25 mouse cellular contexts compared by ENCODE assay signal in genomic region chr2:93644731-93645130, GRCm38 (mm10). TPM values are rescaled to one million over a fixed set of nuclear protein-coding genes. Genes with fewer than 3 reads are reported as not detected.
DNase-seq lines count a peak whose midpoint lies in the region; ATAC-seq lines count a peak whose summit lies in the region.
"Had no signal": no experiment of that assay in that cellular context is flagged by ENCODE, and none has a peak within 500 bp of the region (broad histone marks: within the 10 kb centered on the region; RNA-seq: fewer than 3 reads in every experiment).

No protein-coding gene starts in this region.

- H3K4me3 ChIP-seq in forebrain, embryonic 11.5 days (ENCODE audit: low read depth, low read length) = peak overlapping the region; percentile 17
- H3K4me3 ChIP-seq in forebrain, embryonic 16.5 days (replicated peaks; ENCODE audit: low read length) = no peak overlapping the region
- no peak overlapping the region for H3K4me3 ChIP-seq in midbrain, embryonic 11.5 days (ENCODE audit: low read depth, low read length)
- no peak overlapping the region for H3K4me3 ChIP-seq in midbrain, embryonic 15.5 days
- peak overlapping the region; percentile 94 for H3K4me3 ChIP-seq in embryonic facial prominence, embryonic 13.5 days
- H3K4me3 ChIP-seq in limb, embryonic 12.5 days (replicated peaks) = peak overlapping the region; percentile 53
- H3K4me3 ChIP-seq: erythroblast, embryonic 14.5 days; heart, adult 2 months; left cerebral cortex, adult 2 months; liver, embryonic 12.5 days; midbrain, embryonic 13.5 days; myocyte had no signal

- no peaks in the 10 kb centered on the region for H3K9me3 ChIP-seq in forebrain, embryonic 11.5 days (ENCODE audit: control insufficient read depth, low read length)
- no peaks in the 10 kb centered on the region for H3K9me3 ChIP-seq in forebrain, embryonic 16.5 days (ENCODE audit: control insufficient read depth, low read length)
- no peaks in the 10 kb centered on the region for H3K9me3 ChIP-seq in midbrain, embryonic 11.5 days (ENCODE audit: control insufficient read depth, low read length)
- H3K9me3 ChIP-seq in midbrain, embryonic 15.5 days = no peaks in the 10 kb centered on the region
- H3K9me3 ChIP-seq in embryonic facial prominence, embryonic 13.5 days = no peaks in the 10 kb centered on the region
- H3K9me3 ChIP-seq in limb, embryonic 12.5 days = no peaks in the 10 kb centered on the region
- H3K9me3 ChIP-seq: kidney, embryonic 15.5 days; liver, embryonic 12.5 days; midbrain, embryonic 13.5 days had no signal

- peaks cover 97% of the 10 kb centered on the region for H3K27me3 ChIP-seq in forebrain, embryonic 11.5 days (ENCODE audit: control insufficient read depth, insufficient read depth, low read length)
- peaks cover 74% of the 10 kb centered on the region for H3K27me3 ChIP-seq in forebrain, embryonic 16.5 days (replicated peaks; ENCODE audit: control insufficient read depth, insufficient read depth, low read length)
- peaks cover 100% of the 10 kb centered on the region for H3K27me3 ChIP-seq in midbrain, embryonic 11.5 days (ENCODE audit: control insufficient read depth, insufficient read depth, low read length)
- peaks cover 85% of the 10 kb centered on the region for H3K27me3 ChIP-seq in midbrain, embryonic 15.5 days (replicated peaks)
- peaks cover 47% of the 10 kb centered on the region for H3K27me3 ChIP-seq in embryonic facial prominence, embryonic 13.5 days
- peaks cover 96% of the 10 kb centered on the region for H3K27me3 ChIP-seq in limb, embryonic 12.5 days

- H3K9ac ChIP-seq in forebrain, embryonic 11.5 days (ENCODE audit: low read length) = peak overlapping the region; percentile 16
- H3K9ac ChIP-seq in forebrain, embryonic 16.5 days (replicated peaks; ENCODE audit: low read depth, low read length) = no peak overlapping the region
- H3K9ac ChIP-seq in midbrain, embryonic 11.5 days (ENCODE audit: low read length) = no peak overlapping the region
- no peak overlapping the region for H3K9ac ChIP-seq in midbrain, embryonic 15.5 days
- peak overlapping the region; percentile 100 for H3K9ac ChIP-seq in embryonic facial prominence, embryonic 13.5 days
- peak overlapping the region; percentile 64; the same call in 1 of the 2 replicates for H3K9ac ChIP-seq in limb, embryonic 12.5 days (replicated peaks)
- H3K9ac ChIP-seq: kidney, embryonic 15.5 days; liver, embryonic 12.5 days; midbrain, embryonic 13.5 days had no signal

- WGBS in forebrain, embryonic 11.5 days = 3% methylated on average over 6 of the region's 6 CpGs
- 16% methylated on average over 6 of the region's 6 CpGs for WGBS in forebrain, embryonic 16.5 days
- WGBS in midbrain, embryonic 11.5 days = 5% methylated on average over 6 of the region's 6 CpGs
- 9% methylated on average over 6 of the region's 6 CpGs for WGBS in midbrain, embryonic 15.5 days
- 13% methylated on average over 6 of the region's 6 CpGs for WGBS in embryonic facial prominence, embryonic 13.5 days
- WGBS in limb, embryonic 12.5 days = 14% methylated on average over 6 of the region's 6 CpGs

- peak overlapping the region; percentile 19 for H3K4me2 ChIP-seq in forebrain, embryonic 11.5 days (ENCODE audit: low read depth, low read length, severe bottlenecking)
- H3K4me2 ChIP-seq in forebrain, embryonic 16.5 days (ENCODE audit: low read length) = no peak overlapping the region
- H3K4me2 ChIP-seq in midbrain, embryonic 11.5 days = no peak overlapping the region
- H3K4me2 ChIP-seq in midbrain, embryonic 15.5 days = no peak overlapping the region
- H3K4me2 ChIP-seq in embryonic facial prominence, embryonic 13.5 days = peak overlapping the region; percentile 77
- H3K4me2 ChIP-seq in limb, embryonic 12.5 days = peak overlapping the region; percentile 74
- H3K4me2 ChIP-seq: kidney, embryonic 15.5 days; liver, embryonic 12.5 days; midbrain, embryonic 13.5 days had no signal

- DNase-seq in forebrain, embryonic 11.5 days (ENCODE audit: low spot score) = no peak
- peak; percentile 94 for DNase-seq in midbrain, embryonic 11.5 days (ENCODE audit: low spot score, missing footprints)
- DNase-seq in natural killer cell, adult 2 months (ENCODE audit: low spot score in 2 of 2) = no peak
- no peak for DNase-seq in spleen, postnatal 14 days (ENCODE audit: low spot score in 2 of 2)
- DNase-seq: adrenal gland, postnatal 25 days; cerebellum, adult 8-10 months; gastrocnemius, postnatal 36 days; heart, adult 2 months; kidney, adult 11 months; kidney, postnatal 36 days; lung, adult 18-20 months; lung, postnatal 10 days; thymus, adult 2 months had no signal

- no peak overlapping the region for H3K27ac ChIP-seq in forebrain, embryonic 11.5 days (ENCODE audit: low read depth, low read length)
- no peak overlapping the region for H3K27ac ChIP-seq in forebrain, embryonic 16.5 days (ENCODE audit: low read length)
- no peak overlapping the region for H3K27ac ChIP-seq in midbrain, embryonic 11.5 days (ENCODE audit: low read depth, low read length)
- no peak overlapping the region for H3K27ac ChIP-seq in midbrain, embryonic 15.5 days
- peak overlapping the region; percentile 100 for H3K27ac ChIP-seq in embryonic facial prominence, embryonic 13.5 days
- H3K27ac ChIP-seq in limb, embryonic 12.5 days = no peak overlapping the region
- H3K27ac ChIP-seq: heart, adult 2 months; kidney, embryonic 15.5 days; left cerebral cortex, adult 2 months; liver, embryonic 12.5 days; midbrain, embryonic 13.5 days; stomach, postnatal 0 days had no signal

- H3K36me3 ChIP-seq in forebrain, embryonic 11.5 days (ENCODE audit: control insufficient read depth, insufficient read depth, low read length) = no peaks in the 10 kb centered on the region
- no peaks in the 10 kb centered on the region for H3K36me3 ChIP-seq in forebrain, embryonic 16.5 days (ENCODE audit: control insufficient read depth, insufficient read depth)
- no peaks in the 10 kb centered on the region for H3K36me3 ChIP-seq in midbrain, embryonic 11.5 days (ENCODE audit: control insufficient read depth, insufficient read depth, low read length)
- H3K36me3 ChIP-seq in midbrain, embryonic 15.5 days (replicated peaks) = no peaks in the 10 kb centered on the region
- H3K36me3 ChIP-seq in embryonic facial prominence, embryonic 13.5 days = peaks cover 12% of the 10 kb centered on the region; the same call in 1 of the 2 replicates
- H3K36me3 ChIP-seq in limb, embryonic 12.5 days = no peaks in the 10 kb centered on the region
- H3K36me3 ChIP-seq: kidney, embryonic 15.5 days; liver, embryonic 12.5 days; midbrain, embryonic 13.5 days had no signal

- peaks cover 19% of the 10 kb centered on the region; the same call in 1 of the 2 replicates for H3K4me1 ChIP-seq in forebrain, embryonic 11.5 days (replicated peaks; ENCODE audit: control insufficient read depth, insufficient read depth, low read length)
- peaks cover 25% of the 10 kb centered on the region for H3K4me1 ChIP-seq in forebrain, embryonic 16.5 days (replicated peaks; ENCODE audit: control insufficient read depth, insufficient read depth, low read length)
- H3K4me1 ChIP-seq in midbrain, embryonic 11.5 days (ENCODE audit: control insufficient read depth, insufficient read depth, low read length) = peaks cover 10% of the 10 kb centered on the region
- H3K4me1 ChIP-seq in midbrain, embryonic 15.5 days = peaks cover 22% of the 10 kb centered on the region
- peaks cover 54% of the 10 kb centered on the region for H3K4me1 ChIP-seq in embryonic facial prominence, embryonic 13.5 days
- peaks cover 73% of the 10 kb centered on the region for H3K4me1 ChIP-seq in limb, embryonic 12.5 days (replicated peaks)

- ATAC-seq in forebrain, embryonic 11.5 days (replicated peaks; ENCODE audit: low FRiP score) = no peak
- no peak for ATAC-seq in forebrain, embryonic 16.5 days
- no peak for ATAC-seq in midbrain, embryonic 11.5 days (ENCODE audit: low FRiP score)
- no peak for ATAC-seq in midbrain, embryonic 15.5 days (replicated peaks)
- no peak for ATAC-seq in embryonic facial prominence, embryonic 13.5 days (ENCODE audit: insufficient number of reproducible peaks, insufficient read depth, low FRiP score, low TSS enrichment, low read depth)
- no peak for ATAC-seq in limb, embryonic 12.5 days (ENCODE audit: insufficient number of reproducible peaks, insufficient read depth, low FRiP score, low TSS enrichment, low read depth)
- ATAC-seq: liver, embryonic 12.5 days; midbrain, embryonic 13.5 days had no signal

RNA-seq across cellular contexts. Expression of gene Alx4, which starts 2.5 kb away (rescaled TPM):
- polyA plus RNA-seq in forebrain, embryonic 11.5 days (2014; fragmentation: Nextera tagmentation; extraction: Ambion mirVana) = 10.0 and 11.2 TPM in 2 replicates
- 0.61 and 1.0 TPM in 2 replicates for polyA plus RNA-seq in forebrain, embryonic 16.5 days (2015; fragmentation: Nextera tagmentation; extraction: Ambion mirVana)
- 3.9 and 4.4 TPM in 2 replicates for polyA plus RNA-seq in midbrain, embryonic 11.5 days (2014; fragmentation: Nextera tagmentation; extraction: Ambion mirVana)
- 0.84 and 1.0 TPM in 2 replicates for polyA plus RNA-seq in midbrain, embryonic 15.5 days (2015; fragmentation: Nextera tagmentation; extraction: Ambion mirVana)
- polyA plus RNA-seq in embryonic facial prominence, embryonic 13.5 days (2015; fragmentation: Nextera tagmentation; extraction: Ambion mirVana) = 29.3 and 34.1 TPM in 2 replicates
- polyA plus RNA-seq in limb, embryonic 12.5 days (2016; fragmentation: Nextera tagmentation; extraction: Ambion mirVana) = 3.4 and 5.1 TPM in 2 replicates
- polyA plus RNA-seq: myocyte; small intestine, adult 2 months had no signal

Comparison
In these comparisons a context has a peak if more than half of its experiments do, and no peak if none do; other contexts are left out.
1. H3K4me2 ChIP-seq: peak in forebrain, embryonic 11.5 days (single experiment), embryonic facial prominence, embryonic 13.5 days (single experiment) and limb, embryonic 12.5 days (single experiment); none in forebrain, embryonic 16.5 days (single experiment), midbrain, embryonic 11.5 days (single experiment) and midbrain, embryonic 15.5 days (single experiment).
2. H3K4me3 ChIP-seq: peak in forebrain, embryonic 11.5 days (single experiment), embryonic facial prominence, embryonic 13.5 days (single experiment) and limb, embryonic 12.5 days (single experiment); none in forebrain, embryonic 16.5 days (single experiment), midbrain, embryonic 11.5 days (single experiment) and midbrain, embryonic 15.5 days (single experiment).
3. H3K9ac ChIP-seq: peak in forebrain, embryonic 11.5 days (single experiment), embryonic facial prominence, embryonic 13.5 days (single experiment) and limb, embryonic 12.5 days (single experiment); none in forebrain, embryonic 16.5 days (single experiment), midbrain, embryonic 11.5 days (single experiment) and midbrain, embryonic 15.5 days (single experiment).